Mouse (Mus musculus) forelimb bud, embryonic 11.5 days (tissue): Measurements from ENCODE around the gene Dnmbp.
"Not testable (repeated sequence)": the region's sequence is repeated elsewhere in the genome, so short reads cannot be mapped to it uniquely, and the experiment has no call there.

ENCODE experiments used
- DNase-seq: peaks from one replicate; pipeline ENCODE4 v3.0.0-alpha.2; 2012; ENCODE audit warnings: low read depth, low spot score

Dnmbp gene

DNA sequence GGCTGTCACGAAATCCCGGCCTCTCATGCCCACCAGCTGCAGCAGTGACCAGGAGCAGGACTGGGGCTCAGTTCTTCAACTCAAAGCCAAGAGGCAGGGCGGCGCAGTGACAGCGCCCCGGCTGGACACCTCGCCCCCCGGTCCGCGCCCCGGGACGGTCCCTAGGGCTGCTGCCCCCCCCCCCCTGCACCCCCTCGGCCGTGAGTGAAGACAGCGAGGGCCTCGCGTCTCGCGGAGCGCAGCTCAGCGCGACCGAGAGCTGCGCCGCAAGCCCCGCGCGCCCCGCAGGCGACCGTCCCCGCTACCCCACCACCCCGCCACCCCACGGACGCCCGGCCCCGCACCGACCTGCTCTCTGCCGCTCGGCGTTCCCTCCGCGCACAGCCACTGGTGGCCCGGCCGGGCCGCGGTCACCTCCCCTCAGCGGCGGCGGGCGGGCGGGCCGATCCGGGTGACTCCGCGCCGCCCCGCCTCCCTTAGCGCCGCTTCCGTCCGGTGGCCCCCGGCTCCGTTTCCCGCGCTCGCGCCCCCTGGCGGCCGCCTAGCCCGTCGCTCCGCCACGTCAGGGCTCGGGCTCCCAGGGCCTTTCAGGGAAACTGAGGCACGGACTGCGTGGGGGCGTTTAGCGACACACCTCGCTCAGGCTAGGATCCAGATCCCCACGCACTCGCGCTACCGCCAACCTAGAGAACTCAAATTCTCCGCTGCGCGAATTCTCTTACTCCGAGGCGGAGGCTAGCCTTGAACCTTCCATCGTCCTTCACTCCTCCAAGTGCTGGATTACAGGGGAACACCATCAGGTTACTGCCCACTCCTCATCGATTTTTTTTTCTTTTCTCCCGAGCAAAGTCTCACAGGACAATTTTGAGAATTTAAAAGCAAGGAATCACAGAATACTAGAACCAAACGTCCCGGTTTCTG, at the start of gene Dnmbp:
Gene Dnmbp, minus strand, starts transcription at position 423 of the 921 bp plus-strand sequence.
- peak; percentile 53 for DNase-seq

DNA sequence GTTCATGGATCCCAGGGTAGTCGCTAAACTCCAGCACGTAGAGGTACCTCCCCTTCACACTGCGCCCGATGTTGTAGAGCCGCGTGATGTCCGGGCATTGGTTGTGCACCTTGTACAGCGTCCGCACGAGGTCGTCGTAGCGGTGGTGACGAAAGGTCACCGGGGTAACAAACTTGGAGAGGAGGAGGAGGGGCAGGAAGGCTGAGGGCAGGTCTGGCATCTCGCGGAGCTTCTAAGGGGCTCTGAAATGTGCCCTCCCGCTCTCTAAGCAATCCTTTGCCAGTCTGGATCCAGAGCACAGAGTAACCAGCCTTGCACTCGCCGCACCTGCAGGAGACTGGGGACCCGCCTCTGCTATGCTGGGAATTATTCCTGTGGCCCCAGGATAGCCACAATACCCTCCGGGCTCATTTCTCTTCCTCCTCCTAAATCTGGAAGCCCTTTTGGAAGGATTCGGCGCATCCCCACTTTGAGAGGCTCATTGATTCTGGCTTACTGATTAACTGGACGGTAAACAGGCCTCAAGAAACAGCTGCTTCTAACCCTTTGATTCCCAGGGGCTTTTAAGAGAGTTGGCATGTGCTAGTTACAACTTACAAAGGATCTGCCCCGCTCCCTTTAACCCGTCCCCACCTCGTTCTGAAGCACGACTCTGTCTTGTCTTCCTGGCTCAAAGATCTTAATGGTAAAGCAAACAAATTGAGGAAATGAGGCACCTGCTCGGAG, 46.2 kb upstream of the Dnmbp start, which contains the start of gene Cpn1:
Gene Cpn1, minus strand, starts transcription at position 488 of the 726 bp plus-strand sequence.
- DNase-seq: no peak

DNA sequence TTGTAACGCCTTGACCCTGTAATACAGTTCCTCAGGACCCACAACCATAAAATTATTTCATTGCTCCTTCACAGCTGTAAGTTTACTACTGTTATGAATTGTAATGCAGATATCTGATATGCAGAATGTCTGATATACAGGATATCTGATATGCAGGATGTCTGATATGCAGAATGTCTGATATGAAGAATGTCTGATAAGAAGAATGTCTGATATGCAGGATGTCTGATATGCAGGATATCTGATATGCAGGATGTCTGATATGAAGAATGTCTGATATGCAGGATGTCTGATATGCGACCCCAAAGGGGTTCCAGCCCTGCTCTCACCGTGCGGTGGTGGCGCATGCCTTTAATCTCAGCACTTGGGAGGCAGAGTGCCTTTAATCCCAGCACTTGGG, 42.0 kb upstream of the Dnmbp start:
- no peak for DNase-seq

DNA sequence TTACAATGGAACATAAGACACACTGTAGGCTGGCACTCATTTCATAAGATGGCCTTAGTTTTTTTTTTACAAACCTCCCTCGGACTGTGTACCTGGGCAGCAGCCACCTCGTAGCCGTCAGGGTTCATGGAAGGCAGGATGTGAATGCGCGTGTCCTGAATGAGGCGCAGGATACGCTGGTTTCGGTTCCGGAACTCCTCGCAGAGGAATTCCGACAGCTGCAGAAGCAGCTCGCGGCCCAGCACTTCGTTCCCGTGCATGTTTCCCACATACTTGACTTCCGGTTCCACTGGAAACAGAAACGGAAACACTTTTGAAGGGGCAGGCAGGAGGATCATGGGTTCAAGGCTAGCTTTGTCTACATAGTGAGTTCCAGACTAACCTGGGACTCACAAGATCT, 40.7 kb upstream of the Dnmbp start:
- DNase-seq: no peak

DNA sequence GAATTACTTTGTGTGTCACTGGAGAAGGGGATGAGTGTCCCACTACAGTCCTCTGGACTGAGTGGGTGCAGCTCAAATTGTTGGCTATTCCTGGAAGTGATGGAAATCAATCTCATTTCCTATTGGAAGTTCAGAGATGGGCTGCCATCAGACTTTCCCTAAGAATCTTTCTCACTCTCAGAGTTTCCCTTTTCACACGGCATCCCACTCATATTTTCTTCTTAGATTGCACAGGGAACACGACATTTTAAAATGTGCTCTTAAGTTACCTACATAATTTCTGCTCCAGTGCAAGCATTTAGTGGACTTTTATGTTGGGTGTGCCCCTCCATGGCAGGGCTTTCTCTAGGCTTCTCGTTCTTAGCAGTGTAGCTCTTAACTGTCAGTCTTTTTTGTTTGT, 37.8 kb upstream of the Dnmbp start:
- no peak for DNase-seq

DNA sequence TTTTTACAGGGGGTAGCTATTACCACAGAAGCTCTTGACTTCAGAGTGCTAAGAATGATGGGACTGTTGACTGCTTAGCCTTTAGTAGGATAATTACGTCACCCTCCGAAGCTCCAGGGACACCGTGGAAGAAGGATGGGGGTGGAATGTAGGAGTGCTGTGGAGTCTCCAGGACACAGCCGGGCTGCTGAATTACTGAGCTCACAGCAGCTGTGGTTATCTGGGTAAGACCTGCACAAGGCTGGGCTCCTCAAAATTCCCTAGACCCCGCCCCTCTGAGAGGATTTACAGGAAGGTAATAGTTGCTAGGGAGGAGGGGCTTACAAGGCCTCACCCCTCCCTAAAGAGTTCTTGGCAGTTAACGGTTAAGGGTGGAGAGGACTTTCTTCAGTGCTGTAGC, 36.7 kb upstream of the Dnmbp start:
- DNase-seq: no peak

DNA sequence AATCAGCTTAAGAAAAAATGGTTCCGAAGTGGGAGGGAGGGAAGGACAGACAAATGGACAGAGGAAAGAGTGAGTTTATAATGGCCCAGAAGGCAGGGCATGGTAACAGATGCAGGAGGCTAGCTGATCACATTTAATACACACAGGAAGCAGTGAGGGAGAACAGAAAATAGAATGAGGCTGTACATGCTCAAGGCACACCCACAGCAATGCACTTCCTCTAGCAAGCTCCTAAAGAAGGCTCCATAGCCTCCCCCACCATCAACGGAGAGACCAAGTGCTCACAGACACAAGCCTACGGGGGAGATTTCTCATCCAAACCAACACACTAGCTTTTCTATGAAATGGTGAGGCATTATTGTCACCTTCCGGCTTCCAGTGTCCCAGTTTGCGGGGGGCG, 34.2 kb upstream of the Dnmbp start:
- DNase-seq: no peak

DNA sequence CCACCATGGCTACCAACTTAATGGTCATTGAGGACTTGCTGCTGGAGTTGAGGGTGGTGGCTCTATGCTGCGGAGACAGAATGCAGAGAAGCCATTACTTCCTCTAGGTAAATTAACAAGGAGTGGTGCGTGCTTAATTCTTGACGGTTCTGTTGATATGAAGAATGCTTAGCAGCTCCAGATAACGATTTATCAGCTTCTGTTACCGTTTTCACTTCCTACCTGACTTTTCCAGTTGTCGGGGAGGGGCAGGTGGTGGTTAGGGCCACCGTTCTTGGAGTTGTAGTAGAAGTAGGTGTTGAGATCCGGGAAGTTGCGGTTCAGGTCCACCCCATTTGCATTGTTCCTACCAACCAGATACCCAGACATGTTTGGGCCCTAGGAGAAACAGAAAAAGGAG, 33.7 kb upstream of the Dnmbp start:
- no peak for DNase-seq

DNA sequence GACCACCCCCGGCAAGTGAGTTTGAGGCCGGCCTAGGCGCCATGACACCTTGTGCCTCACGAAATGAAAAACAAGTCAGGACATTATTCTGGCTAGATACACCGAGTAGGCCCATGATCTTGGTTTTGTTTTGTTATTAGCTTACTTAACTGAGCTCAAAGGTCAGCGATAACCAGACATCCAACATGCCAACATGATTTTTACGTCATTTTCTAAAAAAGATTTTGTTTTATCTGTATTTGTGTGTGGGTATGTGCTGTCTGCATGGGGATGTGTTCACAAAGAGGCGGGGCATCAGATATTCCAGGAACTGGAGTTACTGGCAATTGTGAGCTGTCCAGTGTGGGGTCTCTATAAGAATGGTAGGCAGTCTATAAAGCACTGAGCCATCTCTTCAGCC, 32.1 kb upstream of the Dnmbp start:
- no peak for DNase-seq

DNA sequence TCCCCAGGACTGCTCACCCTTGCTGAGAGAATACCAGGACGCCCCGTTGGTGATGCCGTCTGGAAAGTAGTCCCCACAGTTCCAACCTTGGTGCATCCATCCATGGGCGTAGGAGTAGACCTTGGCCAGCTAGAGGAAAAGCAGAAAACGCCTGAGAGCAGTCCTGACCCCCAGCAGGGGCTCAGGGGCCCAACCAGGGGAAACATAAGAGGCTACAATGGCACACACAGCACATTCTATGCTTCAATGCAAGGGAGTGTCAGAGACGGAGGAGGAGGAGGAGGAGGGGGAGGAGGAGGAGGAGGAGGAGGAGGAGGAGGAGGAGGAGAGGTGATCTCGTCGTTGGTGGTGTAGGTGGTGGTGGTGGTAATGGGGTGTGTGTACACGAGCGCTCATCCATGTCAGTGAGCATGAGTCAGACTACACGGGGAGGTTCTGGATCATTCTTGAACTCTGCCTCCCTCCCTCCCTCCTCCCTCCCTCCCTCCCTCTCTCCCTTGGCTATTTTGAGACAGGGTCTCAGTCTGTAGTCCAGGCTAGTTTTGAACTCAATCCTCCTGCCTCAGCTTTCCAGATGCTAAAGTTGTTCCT, 28.5 kb upstream of the Dnmbp start:
- no peak for DNase-seq

DNA sequence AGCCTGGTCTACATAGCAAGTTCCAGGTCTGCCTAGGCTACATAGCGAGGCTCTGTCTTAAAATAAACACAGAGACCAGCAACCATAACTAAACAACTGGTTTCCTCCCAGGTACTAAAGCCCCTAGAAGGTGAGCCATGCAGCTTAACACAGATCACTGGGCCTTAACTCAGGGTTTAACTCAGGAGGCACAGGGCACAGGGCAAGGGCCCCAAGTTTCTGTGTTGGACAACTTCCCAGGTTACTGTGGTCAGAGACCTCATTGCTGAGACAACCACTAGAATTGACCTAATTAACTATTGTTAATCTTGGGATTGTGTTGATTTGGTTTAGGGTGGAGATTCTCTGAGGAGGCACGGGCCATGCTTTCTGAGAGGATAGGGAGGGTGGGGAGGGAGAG, 26.5 kb upstream of the Dnmbp start:
- no peak for DNase-seq

DNA sequence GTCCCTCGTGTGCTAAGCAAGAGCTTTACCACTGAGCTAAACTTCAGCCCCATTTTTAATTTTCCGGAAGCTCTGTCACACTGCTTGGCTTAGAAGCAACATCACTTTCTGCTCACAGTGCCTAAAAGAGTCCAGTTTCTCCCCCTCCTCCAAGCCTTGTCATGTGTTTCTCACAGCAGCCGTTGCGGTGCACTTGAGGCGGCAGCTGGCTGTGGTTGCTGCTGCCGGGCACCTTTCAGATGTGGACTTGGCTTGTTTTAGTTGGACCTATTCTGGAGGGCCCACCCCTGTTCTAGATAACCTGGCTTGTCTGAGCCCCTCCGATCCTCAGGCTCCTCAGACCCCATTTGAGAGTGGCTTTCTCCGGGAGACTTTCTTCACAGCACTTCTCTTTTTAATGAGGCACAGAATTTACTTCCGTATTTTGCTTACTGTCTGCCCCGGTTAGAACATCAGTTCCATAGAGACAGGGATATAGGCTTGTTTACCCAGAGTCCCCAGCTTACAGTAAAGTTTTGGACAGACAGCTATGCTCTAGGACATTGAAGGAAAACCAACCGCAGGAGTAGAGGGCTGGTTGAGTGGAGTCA, 25.6 kb upstream of the Dnmbp start:
- no peak for DNase-seq

DNA sequence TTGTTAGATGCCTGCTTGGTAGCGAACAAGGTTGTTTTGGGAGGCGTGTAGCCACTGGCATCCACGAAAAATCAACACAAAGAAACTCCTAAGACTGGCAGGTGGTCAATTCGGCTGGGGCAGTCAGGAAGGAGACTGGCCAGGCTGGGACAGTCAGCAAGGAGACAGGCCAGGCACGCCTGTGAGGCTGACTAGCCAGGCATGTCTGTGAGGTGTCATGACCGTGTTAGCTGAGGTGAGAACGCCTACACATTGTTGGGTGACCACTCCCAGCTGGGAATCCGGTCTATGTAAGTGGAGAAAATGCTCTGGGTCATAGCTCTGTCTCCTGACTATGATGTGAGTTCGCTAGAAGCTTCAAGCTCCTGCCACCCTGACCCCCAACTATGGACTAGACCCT, 22.8 kb upstream of the Dnmbp start:
- no peak for DNase-seq

DNA sequence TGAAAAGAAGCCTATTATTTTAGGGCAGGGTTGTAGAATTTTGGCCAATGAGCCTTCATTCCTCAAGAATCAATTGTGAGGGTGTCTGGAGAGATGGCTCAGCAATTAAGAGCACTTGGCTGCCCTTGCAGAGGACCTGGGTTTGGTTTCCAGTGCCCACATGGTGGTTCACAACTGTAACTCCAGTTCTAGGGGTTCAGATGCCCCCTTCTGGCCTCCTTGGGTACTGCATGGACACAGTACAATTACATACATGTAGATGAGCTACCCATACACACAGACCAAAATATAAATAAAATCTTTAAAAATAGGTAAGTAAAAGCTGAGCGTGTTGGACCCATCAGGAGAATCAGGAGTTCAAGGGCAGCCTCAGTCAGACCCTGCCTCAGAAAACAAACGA, 21.2 kb upstream of the Dnmbp start:
- DNase-seq: no peak

DNA sequence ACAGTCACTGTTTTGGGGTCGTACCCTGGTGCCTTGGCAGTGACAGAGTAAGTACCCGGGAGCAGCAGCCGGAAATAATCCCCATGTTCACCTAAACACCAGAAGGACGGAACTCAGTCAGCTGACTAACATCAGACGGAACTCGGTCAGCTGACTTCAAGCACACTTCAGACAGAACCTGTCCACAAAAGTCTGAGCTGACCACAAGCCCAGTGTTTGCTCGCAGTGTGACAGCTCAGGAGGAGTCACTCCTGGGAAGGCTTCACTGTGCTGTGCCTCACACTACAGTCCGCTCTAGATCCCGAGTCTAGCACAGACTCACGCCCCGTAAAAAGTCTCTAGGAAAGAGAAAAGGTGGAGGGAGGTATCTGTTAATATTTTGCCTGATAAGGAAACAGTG, 20.0 kb upstream of the Dnmbp start:
- DNase-seq: no peak

DNA sequence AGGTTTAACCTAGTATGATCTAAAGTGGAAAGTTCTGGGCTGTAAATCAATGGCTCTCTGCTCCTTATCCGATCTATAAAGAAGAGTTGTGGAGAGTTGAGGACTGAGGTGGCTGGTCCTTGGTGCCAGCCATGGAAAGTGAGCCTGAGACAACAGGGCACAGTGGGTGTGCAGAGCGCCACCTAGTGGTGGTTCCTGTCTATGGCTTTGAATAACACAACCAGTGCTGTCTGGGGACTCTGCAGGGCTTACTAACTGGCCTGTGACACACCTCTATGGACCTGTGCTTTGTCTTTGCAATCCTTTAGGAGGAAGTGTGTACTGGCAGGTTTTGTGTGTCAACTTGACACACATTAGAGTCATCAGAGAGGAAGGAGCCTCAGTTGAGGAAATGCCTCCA, 19.2 kb upstream of the Dnmbp start:
- peak; percentile 74 for DNase-seq

DNA sequence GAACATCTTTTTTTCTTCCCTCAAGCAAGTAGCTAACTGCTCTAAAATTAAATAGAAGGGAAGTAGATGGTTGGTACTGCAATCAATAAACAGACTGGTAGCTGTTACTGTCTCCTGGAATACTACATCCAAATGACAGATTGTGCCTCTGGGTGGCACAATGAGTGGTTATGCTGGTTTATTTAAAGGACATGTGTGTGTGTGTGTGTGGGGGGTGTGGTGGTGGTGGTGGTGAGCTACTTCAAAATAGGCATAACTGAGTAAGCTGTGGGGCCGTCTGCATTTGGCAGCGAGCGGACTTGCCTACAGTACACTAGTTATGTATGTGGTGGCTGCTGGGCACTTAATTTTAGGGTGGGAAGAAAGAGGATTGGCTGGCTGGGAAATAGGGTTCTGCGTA, 17.9 kb upstream of the Dnmbp start:
- no peak for DNase-seq

DNA sequence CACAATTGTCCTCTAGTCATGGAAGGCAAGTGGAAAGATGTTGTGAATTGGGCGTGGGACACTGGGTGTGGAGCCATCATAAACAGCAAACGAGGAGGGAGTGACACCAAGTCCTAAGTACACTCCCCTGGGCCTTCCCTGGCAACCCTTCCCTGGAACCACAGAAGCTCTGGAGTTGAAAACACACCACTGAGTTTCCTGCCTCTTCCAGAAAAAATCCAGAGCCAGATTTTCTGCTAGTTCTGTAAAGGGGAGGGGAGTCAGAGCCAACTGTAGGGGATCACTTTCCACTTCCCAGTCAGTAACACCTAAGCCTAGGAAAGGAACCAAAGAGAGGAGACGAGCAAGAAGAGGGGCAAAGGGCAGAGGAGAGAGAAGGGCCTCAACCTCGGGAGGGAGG, 17.4 kb upstream of the Dnmbp start:
- no peak for DNase-seq

DNA sequence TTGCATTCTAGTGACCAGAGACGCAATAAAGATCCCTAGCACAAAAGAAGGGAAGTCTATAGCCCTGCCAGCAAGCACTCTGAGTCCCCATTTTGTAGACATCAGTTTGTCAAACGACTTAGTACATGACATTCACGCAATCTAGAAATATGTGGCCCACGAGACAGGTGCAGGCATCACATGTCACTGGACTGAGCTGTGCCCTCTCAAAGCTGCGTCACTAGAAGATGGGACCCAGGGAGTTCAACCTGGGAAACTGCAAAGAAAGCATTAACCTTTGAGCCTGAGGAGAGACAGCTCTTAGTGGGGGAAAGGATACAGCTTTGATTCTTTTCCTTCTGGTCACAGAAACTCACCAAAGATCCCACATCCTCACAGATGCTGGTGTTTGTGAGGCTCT, 15.3 kb upstream of the Dnmbp start:
- DNase-seq: no peak

DNA sequence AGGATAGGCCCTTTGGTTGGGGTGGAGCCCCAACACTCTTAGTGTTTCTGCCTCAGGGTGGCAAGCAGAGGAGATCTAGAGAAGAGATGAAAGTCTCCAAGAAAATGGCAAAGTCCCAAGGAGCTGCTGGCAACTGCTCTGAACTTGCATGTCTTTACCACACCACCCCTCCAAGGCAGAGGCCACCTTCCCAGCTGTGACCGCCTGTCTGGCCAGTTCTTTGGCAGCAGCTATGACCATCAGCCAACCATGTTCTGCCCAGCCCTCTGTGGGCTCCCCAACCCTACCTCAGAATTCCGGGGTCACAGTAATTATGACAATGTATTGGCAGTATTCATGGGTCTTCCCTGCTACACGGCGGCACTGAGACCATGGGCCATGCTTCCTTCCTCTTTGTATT, 14.9 kb upstream of the Dnmbp start:
- DNase-seq: no peak

DNA sequence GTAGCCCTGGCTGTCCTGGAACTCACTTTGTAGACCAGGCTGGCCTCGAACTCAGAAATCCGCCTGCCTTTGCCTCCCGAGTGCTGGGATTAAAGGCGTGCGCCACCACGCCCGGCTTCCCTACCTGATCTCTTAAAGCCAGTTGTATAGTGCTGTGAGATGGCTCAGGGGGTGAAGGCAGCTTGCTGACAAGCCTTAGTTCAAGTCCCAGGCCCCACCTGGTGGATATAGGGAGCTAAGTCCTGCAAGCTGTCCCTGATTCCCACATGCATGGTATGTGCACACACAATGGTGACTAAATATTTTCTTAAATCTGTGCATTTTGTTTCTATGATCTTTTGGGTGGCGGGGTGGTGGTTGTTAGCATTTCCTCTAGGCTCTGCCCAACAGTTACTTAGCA, 12.9 kb upstream of the Dnmbp start:
- DNase-seq: not testable (repeated sequence)

DNA sequence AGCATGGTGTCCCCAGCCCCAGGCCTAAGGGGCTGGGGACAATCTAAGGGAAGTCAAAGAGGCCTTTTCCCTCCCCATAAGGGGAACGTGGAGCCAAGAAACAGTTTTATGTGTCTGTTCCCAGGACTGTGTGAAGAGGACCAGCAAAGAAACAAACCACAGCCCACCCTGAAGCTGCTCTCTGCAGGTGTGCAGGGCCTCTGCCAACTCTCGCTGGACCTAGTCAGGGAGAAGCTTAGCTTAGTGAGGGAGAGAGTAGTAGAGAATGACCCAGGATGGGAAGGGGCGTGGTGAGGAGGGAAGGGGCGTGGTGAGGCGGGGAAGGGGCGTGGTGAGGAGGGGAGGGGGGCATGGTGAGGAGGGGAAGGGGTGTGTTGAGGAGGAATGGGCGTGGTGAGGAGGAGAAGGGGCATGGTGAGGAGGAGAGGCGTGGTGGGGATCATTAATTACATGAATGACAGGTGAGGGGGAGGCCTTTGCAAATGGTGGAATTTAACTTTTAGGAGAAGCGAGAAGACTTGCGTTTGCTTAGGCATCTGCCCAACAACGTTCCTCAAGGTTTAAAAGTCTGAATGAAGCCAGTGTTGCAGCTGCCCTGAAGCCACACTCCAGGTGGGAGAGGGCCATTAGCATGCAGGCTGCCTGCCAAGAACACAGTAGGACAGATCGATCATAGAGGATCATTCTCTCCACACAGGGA, 9.3 kb upstream of the Dnmbp start:
- DNase-seq: peak; percentile 73
